17 mouse cellular contexts compared by ENCODE assay signal in genomic region chr19:56887879-56888278, GRCm38 (mm10). TPM values are rescaled to one million over a fixed set of nuclear protein-coding genes. Genes with fewer than 3 reads are reported as not detected.
"Had no signal": no experiment of that assay in that cellular context is flagged by ENCODE, and none has a peak within 500 bp of the region (broad histone marks: within the 10 kb centered on the region; RNA-seq: fewer than 3 reads in every experiment).

No protein-coding gene starts in this region.

- H3K4me2 ChIP-seq: liver, embryonic 13.5 days; lung, embryonic 15.5 days; midbrain, embryonic 11.5 days; midbrain, embryonic 15.5 days; neural tube, embryonic 12.5 days had no signal

- H3K36me3 ChIP-seq: liver, embryonic 13.5 days; lung, embryonic 15.5 days; midbrain, embryonic 15.5 days; neural tube, embryonic 12.5 days had no signal

- H3K4me1 ChIP-seq: liver, embryonic 13.5 days; megakaryocyte, embryonic 14.5 days; midbrain, embryonic 15.5 days had no signal

- H3K4me3 ChIP-seq: liver, embryonic 13.5 days; lung, embryonic 15.5 days; megakaryocyte, embryonic 14.5 days; midbrain, embryonic 15.5 days; neural tube, embryonic 12.5 days had no signal

- H3K27ac ChIP-seq: liver, embryonic 13.5 days; lung, embryonic 15.5 days; macrophage; midbrain, embryonic 15.5 days; neural tube, embryonic 12.5 days had no signal

- H3K9me3 ChIP-seq: liver, embryonic 13.5 days; lung, embryonic 15.5 days; megakaryocyte, embryonic 14.5 days; midbrain, embryonic 15.5 days; neural tube, embryonic 12.5 days had no signal

- H3K27me3 ChIP-seq: lung, embryonic 15.5 days; midbrain, embryonic 15.5 days; neural tube, embryonic 12.5 days had no signal

- H3K9ac ChIP-seq: liver, embryonic 13.5 days; liver, postnatal 0 days; lung, embryonic 15.5 days; midbrain, embryonic 15.5 days; neural tube, embryonic 12.5 days had no signal

- ATAC-seq: intestine, embryonic 16.5 days; liver, postnatal 0 days; midbrain, embryonic 15.5 days had no signal

- DNase-seq: kidney, adult 8-10 months; kidney, postnatal 36 days; liver; liver, embryonic 13.5 days; liver, postnatal 0 days; lung, postnatal 14 days; thymus, postnatal 36 days had no signal

RNA-seq across cellular contexts. Expression of gene Vwa2, which starts 13.8 kb away (rescaled TPM):
- total RNA-seq: left cerebral cortex, adult 18-20 months; monocyte, adult 5-6 weeks; neutrophil, adult 5-6 weeks had no signal
- polyA plus RNA-seq: liver, embryonic 13.5 days; liver, postnatal 0 days; macrophage had no signal
